Mouse (Mus musculus) CH12F3 (cell line): ENCODE results near the gene Zfp260.

Experiments
- in situ Hi-C: fragments of 300-500 bp; cut with MboI; formaldehyde crosslinking; loops from 2 replicates; pipeline ENCODE4 v1.14.3; 2020; ENCODE audit warnings: low sequenced_read_pairs

Zfp260 gene

GRCm38 (mm10) chr7:30121308-30122187, 27.0 kb downstream of the Zfp260 start, which contains the start of gene Zfp382:
Zfp382 (plus strand) TSS chr7:30121942.
- in situ Hi-C loops = no loop called here

- in situ Hi-C loops = no loop called here
Observed at GRCm38 (mm10) chr7:30122188-30122530, 27.6 kb downstream of the Zfp260 start.

GRCm38 (mm10) chr7:30129900-30130299, 35.3 kb downstream of the Zfp260 start:
- in situ Hi-C loops = no loop called here

GRCm38 (mm10) chr7:30132396-30132795, 37.8 kb downstream of the Zfp260 start:
- in situ Hi-C loops = no loop called here

GRCm38 (mm10) chr7:30136826-30137225, 42.2 kb downstream of the Zfp260 start:
- in situ Hi-C loops = no loop called here

GRCm38 (mm10) chr7:30143170-30143554, 48.6 kb downstream of the Zfp260 start:
- in situ Hi-C loops = no loop called here

GRCm38 (mm10) chr7:30143555-30144209, 49.1 kb downstream of the Zfp260 start:
- in situ Hi-C loops = no loop called here

GRCm38 (mm10) chr7:30147011-30147410, 52.4 kb downstream of the Zfp260 start:
- in situ Hi-C loops = no loop called here

- in situ Hi-C loops = no loop called here
Observed at GRCm38 (mm10) chr7:30154040-30154439, 59.5 kb downstream of the Zfp260 start.

- in situ Hi-C loops = no loop called here
Observed at GRCm38 (mm10) chr7:30155507-30155906, 60.9 kb downstream of the Zfp260 start.
